In the genomic region with DNA sequence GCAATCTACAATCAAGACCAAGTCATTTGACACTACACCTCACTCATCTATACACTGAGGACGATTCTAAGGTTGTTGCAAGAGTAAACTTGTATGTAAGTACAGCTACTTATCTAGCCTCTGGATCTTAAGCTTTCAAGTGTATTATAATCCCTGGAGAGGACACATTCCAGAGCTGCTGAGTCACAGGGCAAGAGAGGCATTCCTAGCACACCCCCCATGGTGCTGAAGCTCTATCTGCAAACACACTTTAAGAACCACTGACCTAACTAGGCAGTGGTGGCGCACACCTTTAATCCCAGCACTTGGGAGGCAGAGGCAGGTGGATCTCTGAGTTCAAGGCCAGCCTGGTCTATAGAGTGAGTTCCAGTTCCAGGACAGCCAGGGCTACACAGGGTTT, we compare ENCODE assay signal across 18 mouse cellular contexts. TPM values are rescaled to one million over a fixed set of nuclear protein-coding genes. Genes with fewer than 3 reads are reported as not detected.
DNase-seq lines count a peak whose midpoint lies in the region; ATAC-seq lines count a peak whose summit lies in the region.
"Had no signal": no experiment of that assay in that cellular context is flagged by ENCODE, and none has a peak within 500 bp of the region (broad histone marks: within the 10 kb centered on the region; RNA-seq: fewer than 3 reads in every experiment).

No protein-coding gene starts in this region.

- no peaks in the 10 kb centered on the region for H3K27me3 ChIP-seq in kidney, embryonic 16.5 days (ENCODE audit: insufficient read depth, low read length)
- H3K27me3 ChIP-seq: embryonic facial prominence, embryonic 15.5 days; forebrain, embryonic 12.5 days; heart, embryonic 15.5 days; limb, embryonic 13.5 days; midbrain, embryonic 13.5 days had no signal

- no peaks in the 10 kb centered on the region for H3K9me3 ChIP-seq in kidney, embryonic 16.5 days (ENCODE audit: low read length)
- H3K9me3 ChIP-seq: embryonic facial prominence, embryonic 15.5 days; forebrain, embryonic 12.5 days; heart, embryonic 15.5 days; limb, embryonic 13.5 days; midbrain, embryonic 13.5 days had no signal

- 0 out of 2 replicates have a peak, but pooled peaks cover 2% of the 10 kb centered on the region for H3K36me3 ChIP-seq in kidney, embryonic 16.5 days (ENCODE audit: insufficient read depth, low read length)
- H3K36me3 ChIP-seq: forebrain, embryonic 12.5 days; heart, embryonic 15.5 days; midbrain, embryonic 13.5 days had no signal

- no peak overlapping the region for H3K27ac ChIP-seq in kidney, embryonic 16.5 days (ENCODE audit: low read length)
- H3K27ac ChIP-seq: embryonic facial prominence, embryonic 15.5 days; forebrain, embryonic 12.5 days; heart, embryonic 15.5 days; limb, embryonic 13.5 days; liver, embryonic 14.5 days; midbrain, embryonic 13.5 days had no signal

- no peak overlapping the region for H3K4me2 ChIP-seq in kidney, embryonic 16.5 days (replicated peaks; ENCODE audit: low read depth, low read length)
- H3K4me2 ChIP-seq: embryonic facial prominence, embryonic 15.5 days; forebrain, embryonic 12.5 days; heart, embryonic 15.5 days; limb, embryonic 13.5 days; midbrain, embryonic 13.5 days had no signal

- WGBS in kidney, embryonic 16.5 days, result 67% methylated on average over 2 of the region's 2 CpGs

- peaks cover 18% of the 10 kb centered on the region for H3K4me1 ChIP-seq in kidney, embryonic 16.5 days (ENCODE audit: insufficient read depth, low read length)
- H3K4me1 ChIP-seq: forebrain, embryonic 12.5 days had no signal

- no peak overlapping the region for H3K4me3 ChIP-seq in kidney, embryonic 16.5 days (ENCODE audit: low read length)
- H3K4me3 ChIP-seq: embryonic facial prominence, embryonic 15.5 days; forebrain, embryonic 12.5 days; heart, embryonic 15.5 days; limb, embryonic 13.5 days; midbrain, embryonic 13.5 days had no signal

- no peak for ATAC-seq in kidney, embryonic 16.5 days (ENCODE audit: low FRiP score, low TSS enrichment)
- no peak for ATAC-seq in granulocyte monocyte progenitor cell, adult 5-6 weeks (replicated peaks; ENCODE audit: poor library complexity, severe bottlenecking)
- ATAC-seq: midbrain, embryonic 13.5 days had no signal

- DNase-seq in adrenal gland, postnatal 14 days, result peak; percentile 22
- DNase-seq in adrenal gland, adult 18-20 months (ENCODE audit: low spot score in 2 of 2), result no peak
- DNase-seq in kidney, adult 9 months, result peak; percentile 51
- DNase-seq in 3134 (ENCODE audit: extremely low read depth, insufficient read length, low spot score), result peak; percentile 71
- DNase-seq in R1 (ENCODE audit: low read depth, low spot score), result peak; percentile 98
- DNase-seq in thymus, postnatal 25 days, result no peak
- DNase-seq: adrenal gland, postnatal 10 days; cerebellum, adult 2 months; right cerebral cortex, postnatal 25 days; thymus, postnatal 36 days had no signal

- H3K9ac ChIP-seq in kidney, embryonic 16.5 days (replicated peaks; ENCODE audit: low read length), result no peak overlapping the region
- H3K9ac ChIP-seq: embryonic facial prominence, embryonic 15.5 days; forebrain, embryonic 12.5 days; heart, embryonic 15.5 days; limb, embryonic 13.5 days; liver, embryonic 14.5 days; midbrain, embryonic 13.5 days had no signal

RNA-seq across cellular contexts. Expression of a gene that starts 51.9 kb away (rescaled TPM):
- 128 and 156 TPM in 2 replicates for total RNA-seq in adrenal gland, postnatal 14 days (2021)
- total RNA-seq in adrenal gland, adult 18-20 months (2021), result 100 to 1,000 TPM; 105 to 119 TPM
- polyA plus RNA-seq in kidney, embryonic 16.5 days (2015; fragmentation: Nextera tagmentation; extraction: Ambion mirVana), result 75.7 and 77.6 TPM in 2 replicates
- total RNA-seq in granulocyte monocyte progenitor cell, adult 5-6 weeks (2014; fragmentation: Nextera tagmentation), result 44.6 and 46.0 TPM in 2 replicates
- total RNA-seq in granulocyte monocyte progenitor cell, adult 5-6 weeks (2017), result 62.0 and 64.7 TPM in 2 replicates

Comparison
In these comparisons a context has a peak if more than half of its experiments do, and no peak if none do; other contexts are left out.
1. DNase-seq: peak in adrenal gland, postnatal 14 days (single experiment), kidney, adult 9 months (single experiment), 3134 (single experiment) and R1 (single experiment); none in adrenal gland, adult 18-20 months (0 of 2) and thymus, postnatal 25 days (single experiment).